Mouse (Mus musculus): ENCODE results near the gene Gpr88. TPM values are rescaled to one million over a fixed set of nuclear protein-coding genes. Genes with fewer than 3 reads are reported as not detected.

The Gpr88 gene
- 0.20 and 0.38 TPM in 2 replicates for polyA plus RNA-seq (2012; rRNA removed)

DNA sequence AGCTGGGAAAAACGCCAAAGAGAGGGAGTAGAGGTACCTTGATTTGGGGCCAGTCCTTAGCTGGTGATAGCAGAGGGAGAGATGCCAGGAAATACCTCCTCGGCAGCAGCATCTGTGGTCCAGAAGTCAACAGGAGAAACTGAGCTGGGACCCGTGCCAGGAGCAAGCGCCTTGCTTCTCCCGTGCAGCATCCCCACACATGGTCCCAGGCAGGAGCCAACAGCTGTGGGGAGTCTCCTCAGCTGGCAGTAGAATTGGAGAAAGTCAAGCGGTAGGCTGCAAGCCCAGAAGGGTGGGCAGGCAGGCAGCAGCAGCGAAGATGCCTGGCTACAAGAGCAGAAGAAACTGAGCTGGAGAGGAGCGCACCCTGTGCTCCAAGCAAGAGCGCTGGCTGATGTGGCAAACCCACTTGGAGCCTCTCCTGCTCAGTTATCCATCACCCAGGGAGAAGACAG is at the start of gene Gpr88:
Gpr88 (minus strand) TSS at position 427 of the 455 bp plus-strand sequence.
- Histone ChIP-seq H3K4me3 (ENCODE audit: control insufficient read depth, low read depth, low read length) (peak within 1 kb of the TSS; percentile 56), H3K36me3 (ENCODE audit: control insufficient read depth, insufficient read depth, low read length) (no peaks in the 10 kb centered on the region), H3K27me3 (ENCODE audit: control insufficient read depth, insufficient read depth, low read length) (no peaks in the 10 kb centered on the region), H3K4me1 (ENCODE audit: control insufficient read depth, insufficient read depth, low read length) (no peaks in the 10 kb centered on the region; the same call in none of the 2 replicates), H3K27ac (ENCODE audit: control insufficient read depth, insufficient read depth, low read depth, low read length) (no peak within 1 kb of the TSS)
- TF ChIP-seq CTCF (IDR thresholded peaks at IDR 0.05; ENCODE audit: control insufficient read depth, insufficient read depth, insufficient replicate concordance, low read depth, low read length) (no peak), POLR2A (IDR thresholded peaks at IDR 0.05; ENCODE audit: control insufficient read depth, low read depth, low read length) (no peak)

DNA sequence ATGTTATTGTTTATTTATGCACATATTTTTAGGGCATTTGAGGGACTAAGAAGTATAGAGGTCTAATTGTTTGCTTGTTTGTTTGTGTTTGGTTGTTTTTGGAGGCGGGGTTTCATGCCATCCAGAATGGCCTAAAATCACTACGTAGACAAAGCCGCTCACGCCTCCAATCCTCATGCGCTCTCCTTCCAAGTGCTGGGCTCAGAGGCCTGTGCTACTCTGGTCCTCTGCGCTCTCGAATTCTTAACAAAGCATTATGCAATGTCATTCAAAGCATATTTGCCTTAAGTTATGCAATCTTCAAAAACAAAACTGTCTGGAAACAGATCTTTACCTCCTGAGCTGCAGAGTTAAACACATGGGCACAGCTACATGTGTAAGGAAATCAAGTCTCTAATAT is 49.3 kb upstream of the Gpr88 start:
- no peak overlapping the region for H3K4me3 ChIP-seq (ENCODE audit: control insufficient read depth, low read depth, low read length)
- H3K36me3 ChIP-seq (ENCODE audit: control insufficient read depth, insufficient read depth, low read length), result no peaks in the 10 kb centered on the region
- H3K4me1 ChIP-seq (ENCODE audit: control insufficient read depth, insufficient read depth, low read length), result no peaks in the 10 kb centered on the region
- TF ChIP-seq CTCF (IDR thresholded peaks at IDR 0.05; ENCODE audit: control insufficient read depth, insufficient read depth, insufficient replicate concordance, low read depth, low read length) (no peak), POLR2A (IDR thresholded peaks at IDR 0.05; ENCODE audit: control insufficient read depth, low read depth, low read length) (no peak)
- no peak overlapping the region for H3K27ac ChIP-seq (ENCODE audit: control insufficient read depth, insufficient read depth, low read depth, low read length)
- no peaks in the 10 kb centered on the region for H3K27me3 ChIP-seq (ENCODE audit: control insufficient read depth, insufficient read depth, low read length)

DNA sequence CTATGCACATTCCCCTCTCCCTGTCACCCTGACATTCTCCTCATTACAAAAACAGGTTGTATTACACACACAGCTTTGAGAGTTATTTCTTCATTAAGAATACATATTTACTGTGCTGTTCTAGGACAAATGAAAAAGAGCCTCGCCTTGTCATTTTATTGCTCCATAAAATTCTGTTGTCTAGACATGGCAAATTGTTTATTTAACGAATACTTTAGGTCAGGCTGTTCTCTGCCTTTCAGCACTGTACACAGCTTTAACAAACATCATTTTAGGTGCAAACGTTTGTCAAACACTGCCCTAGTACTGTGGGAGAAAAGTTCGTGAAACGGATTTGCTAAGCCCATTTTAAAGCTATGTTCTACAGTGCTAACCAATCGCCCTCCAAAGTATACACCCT is 48.5 kb upstream of the Gpr88 start:
- no peak overlapping the region for H3K4me3 ChIP-seq (ENCODE audit: control insufficient read depth, low read depth, low read length)
- no peaks in the 10 kb centered on the region for H3K36me3 ChIP-seq (ENCODE audit: control insufficient read depth, insufficient read depth, low read length)
- H3K27me3 ChIP-seq (ENCODE audit: control insufficient read depth, insufficient read depth, low read length), result no peaks in the 10 kb centered on the region
- H3K27ac ChIP-seq (ENCODE audit: control insufficient read depth, insufficient read depth, low read depth, low read length), result no peak overlapping the region
- no peak for TF ChIP-seq CTCF (IDR thresholded peaks at IDR 0.05; ENCODE audit: control insufficient read depth, insufficient read depth, insufficient replicate concordance, low read depth, low read length)
- no peak for TF ChIP-seq POLR2A (IDR thresholded peaks at IDR 0.05; ENCODE audit: control insufficient read depth, low read depth, low read length)
- H3K4me1 ChIP-seq (ENCODE audit: control insufficient read depth, insufficient read depth, low read length), result no peaks in the 10 kb centered on the region

DNA sequence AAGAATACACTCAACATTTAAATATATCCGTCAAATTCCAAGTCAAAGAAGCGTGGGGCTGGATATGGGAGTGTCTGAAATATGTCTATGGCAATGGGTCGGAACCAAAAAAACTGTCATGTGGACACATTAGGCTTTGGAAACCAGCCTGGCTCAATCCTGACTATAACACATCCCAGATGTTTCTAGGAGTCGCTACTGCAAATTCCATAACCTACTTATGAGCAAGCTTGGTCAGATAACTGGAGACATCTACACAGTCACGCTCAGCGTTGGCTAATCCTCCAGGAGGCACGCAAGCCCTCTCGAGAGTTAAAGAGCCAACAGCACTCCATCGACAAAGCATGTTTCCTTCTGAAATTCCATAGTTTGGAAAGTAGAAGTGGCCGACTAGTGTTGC is 45.4 kb upstream of the Gpr88 start:
- H3K4me3 ChIP-seq (ENCODE audit: control insufficient read depth, low read depth, low read length), result no peak overlapping the region
- no peak overlapping the region for H3K27ac ChIP-seq (ENCODE audit: control insufficient read depth, insufficient read depth, low read depth, low read length)
- no peaks in the 10 kb centered on the region for H3K27me3 ChIP-seq (ENCODE audit: control insufficient read depth, insufficient read depth, low read length)
- TF ChIP-seq POLR2A (IDR thresholded peaks at IDR 0.05; ENCODE audit: control insufficient read depth, low read depth, low read length) (no peak), CTCF (IDR thresholded peaks at IDR 0.05; ENCODE audit: control insufficient read depth, insufficient read depth, insufficient replicate concordance, low read depth, low read length) (no peak)
- H3K4me1 ChIP-seq (ENCODE audit: control insufficient read depth, insufficient read depth, low read length), result no peaks in the 10 kb centered on the region
- H3K36me3 ChIP-seq (ENCODE audit: control insufficient read depth, insufficient read depth, low read length), result no peaks in the 10 kb centered on the region

DNA sequence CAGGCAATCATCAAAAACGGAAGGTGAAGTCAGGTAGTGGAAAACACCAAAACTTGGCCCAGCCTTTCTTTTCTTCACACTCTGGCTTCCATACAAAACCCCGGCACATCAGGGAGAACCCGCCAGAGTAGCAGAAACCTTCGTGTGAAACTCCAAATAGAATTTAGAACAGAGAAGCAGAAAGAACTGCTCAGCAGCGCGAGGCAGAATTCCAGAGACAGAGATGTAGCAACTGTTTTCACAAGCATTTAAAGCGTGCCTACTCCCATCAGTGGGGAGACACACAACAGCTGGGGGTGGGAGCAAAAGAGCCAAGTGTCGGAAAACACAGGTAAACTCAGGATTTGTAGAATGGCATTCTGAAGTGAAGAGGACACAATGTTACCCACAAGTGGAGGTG is 44.7 kb upstream of the Gpr88 start:
- Histone ChIP-seq H3K4me1 (ENCODE audit: control insufficient read depth, insufficient read depth, low read length) (no peaks in the 10 kb centered on the region), H3K4me3 (ENCODE audit: control insufficient read depth, low read depth, low read length) (no peak overlapping the region), H3K36me3 (ENCODE audit: control insufficient read depth, insufficient read depth, low read length) (no peaks in the 10 kb centered on the region), H3K27ac (ENCODE audit: control insufficient read depth, insufficient read depth, low read depth, low read length) (no peak overlapping the region), H3K27me3 (ENCODE audit: control insufficient read depth, insufficient read depth, low read length) (no peaks in the 10 kb centered on the region)
- no peak for TF ChIP-seq POLR2A (IDR thresholded peaks at IDR 0.05; ENCODE audit: control insufficient read depth, low read depth, low read length)
- TF ChIP-seq CTCF (IDR thresholded peaks at IDR 0.05; ENCODE audit: control insufficient read depth, insufficient read depth, insufficient replicate concordance, low read depth, low read length), result no peak

DNA sequence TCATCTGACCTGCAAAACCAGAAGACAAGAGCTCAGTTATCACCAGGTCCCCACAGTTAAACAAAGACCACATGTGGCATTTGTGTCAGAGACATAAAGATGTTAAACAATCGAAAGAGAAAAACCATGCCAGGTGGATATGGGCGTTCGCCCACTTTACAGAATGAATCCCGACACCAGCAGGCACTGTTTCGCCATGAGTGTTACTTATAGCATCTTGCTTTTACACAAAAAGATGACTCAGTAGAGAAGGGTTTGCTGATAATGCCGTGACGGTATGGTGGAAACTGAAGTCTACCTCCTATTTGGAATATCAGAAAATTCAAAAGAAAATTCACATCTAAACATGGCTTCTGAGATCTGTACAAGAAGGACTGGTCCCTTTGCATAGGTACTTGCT is 43.9 kb upstream of the Gpr88 start:
- Histone ChIP-seq H3K27me3 (ENCODE audit: control insufficient read depth, insufficient read depth, low read length) (no peaks in the 10 kb centered on the region), H3K4me1 (ENCODE audit: control insufficient read depth, insufficient read depth, low read length) (no peaks in the 10 kb centered on the region), H3K4me3 (ENCODE audit: control insufficient read depth, low read depth, low read length) (no peak overlapping the region), H3K27ac (ENCODE audit: control insufficient read depth, insufficient read depth, low read depth, low read length) (no peak overlapping the region), H3K36me3 (ENCODE audit: control insufficient read depth, insufficient read depth, low read length) (no peaks in the 10 kb centered on the region)
- TF ChIP-seq CTCF (IDR thresholded peaks at IDR 0.05; ENCODE audit: control insufficient read depth, insufficient read depth, insufficient replicate concordance, low read depth, low read length) (no peak), POLR2A (IDR thresholded peaks at IDR 0.05; ENCODE audit: control insufficient read depth, low read depth, low read length) (no peak)

DNA sequence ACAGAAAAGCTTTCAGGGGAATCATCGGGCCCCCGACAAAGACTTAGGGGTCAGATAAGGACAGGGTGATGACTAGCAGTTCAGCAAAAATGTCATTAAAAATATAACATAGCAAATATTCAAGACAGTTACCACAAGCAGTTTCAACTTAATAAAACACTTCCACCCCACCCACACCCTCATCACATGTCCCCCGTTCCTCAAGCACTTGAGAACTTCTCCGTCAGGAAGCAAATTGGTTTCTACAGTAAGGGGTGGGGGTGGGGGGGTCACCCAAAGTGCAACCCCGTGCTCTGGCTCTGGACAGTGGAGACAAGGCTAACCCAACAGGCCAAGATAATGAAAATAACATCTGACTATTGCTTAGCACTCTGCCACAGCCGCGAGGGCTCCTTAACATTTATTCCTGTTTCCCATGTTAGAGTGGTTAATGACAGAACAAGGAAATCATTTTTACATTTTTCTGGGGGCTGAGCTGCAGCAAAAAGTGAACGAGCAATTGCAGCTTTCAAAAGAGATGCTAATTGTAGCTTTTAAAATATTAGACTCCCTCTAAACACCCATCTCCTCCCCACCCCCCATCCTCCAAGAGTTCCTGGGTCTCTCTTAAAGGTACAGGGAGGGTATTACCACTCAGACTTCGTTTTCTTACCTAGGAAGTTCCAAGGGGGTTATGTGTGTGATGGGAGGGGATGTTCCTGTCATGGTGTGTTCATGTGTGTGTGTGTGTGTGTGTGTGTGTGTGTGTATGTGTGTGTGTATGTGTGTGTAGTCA is 36.9 kb upstream of the Gpr88 start:
- H3K4me3 ChIP-seq (ENCODE audit: control insufficient read depth, low read depth, low read length), result no peak overlapping the region
- H3K36me3 ChIP-seq (ENCODE audit: control insufficient read depth, insufficient read depth, low read length), result no peaks in the 10 kb centered on the region
- TF ChIP-seq CTCF (IDR thresholded peaks at IDR 0.05; ENCODE audit: control insufficient read depth, insufficient read depth, insufficient replicate concordance, low read depth, low read length), result no peak
- TF ChIP-seq POLR2A (IDR thresholded peaks at IDR 0.05; ENCODE audit: control insufficient read depth, low read depth, low read length), result no peak
- H3K27ac ChIP-seq (ENCODE audit: control insufficient read depth, insufficient read depth, low read depth, low read length), result no peak overlapping the region
- no peaks in the 10 kb centered on the region for H3K4me1 ChIP-seq (ENCODE audit: control insufficient read depth, insufficient read depth, low read length)
- H3K27me3 ChIP-seq (ENCODE audit: control insufficient read depth, insufficient read depth, low read length), result no peaks in the 10 kb centered on the region

Measured in testis, adult 2 months (tissue).